Mouse (Mus musculus) heart, embryonic 14.5 days (tissue): ENCODE results near the gene Insl6. TPM values are rescaled to one million over a fixed set of nuclear protein-coding genes. Genes with fewer than 3 reads are reported as not detected.

Experiments
- ATAC-seq: fragments of 200-750 bp; cut with Nextera tagmentation; 2 replicates; pipeline ENCODE4 v1.8.0; 2017; ENCODE audit warnings: low read depth, moderate TSS enrichment; ENCODE audit not compliant: insufficient number of reproducible peaks, insufficient read depth, low FRiP score
- H3K27ac ChIP-seq, 2 experiments: fragments of 200-500 bp in 1 of 2; fragments of 300-500 bp in 1 of 2; sonication (generic) in 1 of 2; replicated peaks in 1 of 2; 2 replicates each; pipeline ENCODE4 v1.5.1; 2012 to 2014; ENCODE audit warnings: low read depth in 2 of 2, low read length in 2 of 2, control low read depth in 1 of 2, mild to moderate bottlenecking in 1 of 2, mixed read lengths in 1 of 2; ENCODE audit not compliant: control insufficient read depth in 1 of 2, insufficient read depth in 1 of 2
- H3K27me3 ChIP-seq: fragments of 300-500 bp; sonication (generic); 2 replicates; pipeline ENCODE4 v1.6.1; 2014; ENCODE audit warnings: mild to moderate bottlenecking, low read length, control low read depth; ENCODE audit not compliant: control insufficient read depth, insufficient read depth
- H3K36me3 ChIP-seq: fragments of 300-500 bp; sonication (generic); 2 replicates; pipeline ENCODE4 v1.6.1; 2014; ENCODE audit warnings: mild to moderate bottlenecking, control low read depth, low read length, mixed read lengths; ENCODE audit not compliant: control insufficient read depth, insufficient read depth
- H3K4me1 ChIP-seq, 2 experiments: fragments of 200-500 bp in 1 of 2; fragments of 300-500 bp in 1 of 2; sonication (generic) in 1 of 2; 2 replicates each; pipeline ENCODE4 v1.6.1; 2012 to 2014; ENCODE audit warnings: low read length in 2 of 2, control low read depth in 1 of 2, mixed read lengths in 1 of 2; ENCODE audit not compliant: control insufficient read depth in 2 of 2, insufficient read depth in 2 of 2
- H3K4me2 ChIP-seq: fragments of 300-500 bp; sonication (generic); 2 replicates; pipeline ENCODE4 v1.6.1; 2014; ENCODE audit warnings: mild to moderate bottlenecking, low read length
- H3K4me3 ChIP-seq, 2 experiments: fragments of 200-500 bp in 1 of 2; fragments of 300-500 bp in 1 of 2; sonication (generic) in 1 of 2; 2 replicates each; pipeline ENCODE4 v1.5.1; 2012 to 2014; ENCODE audit warnings: low read length in 2 of 2, mild to moderate bottlenecking in 2 of 2, control low read depth in 1 of 2, low read depth in 1 of 2, moderate library complexity in 1 of 2; ENCODE audit not compliant: control insufficient read depth in 1 of 2, insufficient read depth in 1 of 2
- H3K9ac ChIP-seq: fragments of 300-500 bp; sonication (generic); 2 replicates; pipeline ENCODE4 v1.6.1; 2014; ENCODE audit warnings: mild to moderate bottlenecking, low read length
- H3K9me3 ChIP-seq: fragments of 300-500 bp; sonication (generic); 2 replicates; pipeline ENCODE4 v1.6.1; 2016; ENCODE audit warnings: low read length, control low read depth; ENCODE audit not compliant: control insufficient read depth
- whole genome bisulfite sequencing: fragments of 180-500 bp; shearing (Covaris S2); extraction: QIAGEN DNeasy Blood & Tissue Kit; methylation state at CpG from one replicate; pipeline ENCODE4 v1.1.7; 2014; 5-methylcytosine and 5-hydroxymethylcytosine counted together
- polyA plus RNA-seq: library from polyadenylated mRNA; unstranded; fragments of >200 nt; fragmentation: Nextera tagmentation; extraction: Ambion mirVana; gene quantifications from 2 replicates; pipeline ENCODE4 v1.2.1, GENCODE M21; 2014

Gene Insl6
- polyA plus RNA-seq, 1 experiment from 2014 or later: 4.0 TPM

DNA sequence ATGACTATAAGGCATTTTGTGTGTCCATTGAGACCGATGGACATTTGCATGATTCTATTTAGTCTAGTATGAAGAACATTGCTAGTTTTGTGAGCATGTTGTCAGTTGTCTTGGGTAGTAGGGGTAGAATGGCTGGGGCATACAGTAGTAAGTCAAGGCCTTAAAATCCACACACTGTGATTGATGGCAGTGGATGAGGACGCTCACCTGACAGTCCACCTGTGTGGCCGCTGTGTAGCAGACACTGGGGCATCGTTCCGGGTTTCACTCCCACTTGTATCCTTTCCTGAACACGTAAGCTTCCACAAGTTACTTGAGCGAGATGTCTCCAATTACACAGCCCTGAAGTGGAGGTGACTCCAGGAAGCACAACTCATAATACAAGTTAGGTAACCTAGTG is 38.4 kb upstream of the Insl6 start:
- Histone ChIP-seq H3K9me3 (no peaks in the 10 kb centered on the region), H3K4me3 (no peak overlapping the region), H3K4me2 (no peak overlapping the region), H3K9ac (no peak overlapping the region), H3K36me3 (peaks cover 5% of the 10 kb centered on the region; the same call in 1 of the 2 replicates), H3K27me3 (no peaks in the 10 kb centered on the region), H3K27ac (no peak overlapping the region), H3K4me1 (peaks cover 2 to 13% of the 10 kb centered on the region in 2 experiments; a peak in 1 of 4 replicates)
- ATAC-seq: no peak
- WGBS: 86% methylated on average over 7 of the region's 7 CpGs

DNA sequence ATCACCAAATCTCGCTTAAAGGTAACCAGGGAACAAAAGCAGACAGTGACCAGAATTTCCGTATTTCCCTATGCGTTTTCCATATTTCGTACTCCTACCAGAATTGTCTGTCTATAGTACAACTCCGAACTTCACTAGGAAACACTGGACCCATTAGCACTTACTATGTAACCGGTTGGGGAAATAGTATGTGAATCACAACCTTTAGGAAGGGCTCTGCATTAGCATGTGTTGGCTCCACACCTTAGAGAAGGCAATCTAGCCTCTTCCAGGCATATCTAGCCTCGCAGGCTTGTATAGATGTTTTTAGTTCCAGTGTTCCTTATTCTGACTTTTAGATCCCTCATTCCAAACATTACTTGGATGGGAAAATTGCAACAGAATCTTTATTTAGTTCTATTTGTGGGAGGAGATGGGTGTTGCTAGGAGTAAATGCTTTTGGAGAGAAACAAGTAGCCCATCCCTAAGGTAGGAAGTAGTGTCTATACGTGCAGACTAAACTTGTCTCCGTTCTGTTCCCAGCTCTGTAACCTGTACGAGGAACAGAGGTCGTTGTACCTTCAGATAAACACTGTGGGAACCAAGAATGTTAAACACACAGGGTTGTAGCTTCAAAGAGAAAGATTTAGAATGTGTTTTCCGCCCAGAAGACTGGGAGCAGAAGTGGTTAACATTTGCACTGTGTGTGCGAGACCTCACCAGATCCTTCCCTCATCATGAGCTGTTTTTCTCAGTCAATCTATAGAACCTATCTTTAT is 37.2 kb upstream of the Insl6 start:
- 35% methylated on average over 13 of the region's 13 CpGs for WGBS
- H3K4me3 ChIP-seq: peak overlapping the region; percentile 61 to 68
- ATAC-seq: no peak

DNA sequence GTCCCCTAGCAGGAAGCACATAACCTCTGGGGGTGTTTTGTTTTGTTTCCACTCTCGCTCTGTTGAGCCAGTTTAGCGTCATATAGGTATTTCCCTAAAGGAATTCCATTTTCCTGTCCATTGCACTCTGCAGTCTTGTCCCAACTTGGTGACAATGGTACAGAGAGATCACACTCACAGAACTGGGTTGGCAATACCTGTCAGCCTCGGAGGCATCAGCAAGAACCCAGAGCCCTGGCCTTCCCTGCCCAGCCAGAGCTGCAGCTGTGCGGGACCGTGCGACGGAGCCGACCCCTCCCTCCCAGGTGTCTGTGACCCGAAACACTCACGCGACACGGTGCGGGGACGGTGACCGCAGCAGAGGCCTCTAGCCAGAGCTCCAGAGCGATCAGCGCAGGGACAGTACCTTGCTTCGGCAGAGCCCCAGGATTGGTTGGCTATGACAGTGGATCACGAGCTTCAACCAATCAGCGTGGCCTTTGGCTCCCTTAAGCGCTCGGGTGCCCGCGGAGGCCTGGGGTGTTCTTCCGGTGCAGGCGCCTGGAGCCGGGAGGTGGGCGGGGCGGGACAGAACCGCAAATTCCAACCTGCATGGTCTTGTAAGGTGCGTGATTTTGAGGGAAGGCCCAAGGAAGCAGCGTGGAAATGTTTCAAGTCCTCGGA is 36.4 kb upstream of the Insl6 start:
- H3K9ac ChIP-seq: peak overlapping the region; percentile 76
- ATAC-seq: peak; percentile 98
- peak overlapping the region; percentile 61 to 68 for H3K4me3 ChIP-seq
- H3K4me2 ChIP-seq: peak overlapping the region; percentile 69
- H3K9me3 ChIP-seq: no peaks in the 10 kb centered on the region
- 2% methylated on average over 33 of the region's 33 CpGs for WGBS
- peaks cover 19% of the 10 kb centered on the region for H3K36me3 ChIP-seq
- no peak overlapping the region for H3K27ac ChIP-seq
- no peaks in the 10 kb centered on the region for H3K27me3 ChIP-seq
- H3K4me1 ChIP-seq: peaks cover 0 to 13% of the 10 kb centered on the region in 2 experiments; a peak in 1 of 4 replicates

More for the DNA sequence above, 37.2 kb upstream of the Insl6 start:
- H3K27ac ChIP-seq: no peak overlapping the region
- peak overlapping the region; percentile 76 for H3K9ac ChIP-seq
- H3K27me3 ChIP-seq: no peaks in the 10 kb centered on the region
- no peaks in the 10 kb centered on the region for H3K9me3 ChIP-seq
- peaks cover under 1 to 13% of the 10 kb centered on the region in 2 experiments; a peak in 1 of 4 replicates for H3K4me1 ChIP-seq
- H3K4me2 ChIP-seq: peak overlapping the region; percentile 69
- peaks cover 13% of the 10 kb centered on the region; the same call in 1 of the 2 replicates for H3K36me3 ChIP-seq

DNA sequence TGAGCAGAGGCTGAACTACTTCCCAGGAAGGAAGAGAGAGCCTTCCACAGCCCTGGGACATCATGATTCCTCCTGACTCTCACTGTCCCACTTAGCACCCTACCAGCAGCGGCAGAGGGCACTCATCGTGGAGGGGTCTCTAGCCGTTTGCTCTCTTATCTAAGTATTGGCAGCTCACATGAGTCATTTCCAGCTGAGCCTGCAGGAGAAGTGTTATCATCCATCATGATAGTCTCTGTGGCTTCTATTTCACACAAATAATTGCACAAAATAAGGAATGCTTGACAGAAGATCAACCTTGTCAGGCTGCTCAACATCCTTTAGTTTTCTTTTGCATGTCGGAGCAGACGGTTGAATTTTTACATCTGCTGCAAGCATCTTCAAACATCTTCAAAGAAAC is 35.1 kb upstream of the Insl6 start:
- Histone ChIP-seq H3K27me3 (no peaks in the 10 kb centered on the region), H3K9me3 (no peaks in the 10 kb centered on the region), H3K4me3 (no peak overlapping the region), H3K36me3 (peaks cover 24% of the 10 kb centered on the region), H3K27ac (no peak overlapping the region), H3K9ac (0 out of 2 replicates have a peak overlapping the region, but pooled peaks have one; percentile 21), H3K4me1 (peaks cover 0 to 13% of the 10 kb centered on the region in 2 experiments; a peak in 1 of 4 replicates), H3K4me2 (no peak overlapping the region)
- no peak for ATAC-seq
- WGBS: 47% methylated on average over 5 of the region's 5 CpGs

DNA sequence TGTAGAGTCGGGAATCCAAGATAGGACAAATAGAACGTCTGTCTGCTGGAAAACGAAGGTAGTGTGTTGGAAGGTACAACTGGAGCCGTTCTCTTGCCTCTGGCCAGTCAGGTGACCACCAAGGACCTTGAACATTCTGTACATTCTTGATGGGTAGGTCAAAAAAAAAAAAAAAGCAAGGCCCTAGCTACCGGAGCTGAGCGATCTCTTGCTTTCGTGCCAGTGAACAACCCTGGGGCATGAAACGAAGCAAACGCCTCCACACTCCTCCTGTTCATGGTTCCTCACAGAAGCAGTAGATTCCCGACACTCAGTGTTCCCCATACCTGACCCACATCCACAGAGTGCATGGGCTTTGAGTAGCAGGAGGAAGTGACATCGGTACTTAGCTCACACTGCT is 31.1 kb upstream of the Insl6 start:
- Histone ChIP-seq H3K4me1 (peaks cover 0 to 8% of the 10 kb centered on the region in 2 experiments; a peak in 1 of 4 replicates), H3K4me2 (no peak overlapping the region), H3K9ac (no peak overlapping the region), H3K27ac (no peak overlapping the region), H3K36me3 (peaks cover 24% of the 10 kb centered on the region), H3K27me3 (no peaks in the 10 kb centered on the region), H3K4me3 (no peak overlapping the region), H3K9me3 (no peaks in the 10 kb centered on the region)
- no peak for ATAC-seq
- 79% methylated on average over 11 of the region's 11 CpGs for WGBS

DNA sequence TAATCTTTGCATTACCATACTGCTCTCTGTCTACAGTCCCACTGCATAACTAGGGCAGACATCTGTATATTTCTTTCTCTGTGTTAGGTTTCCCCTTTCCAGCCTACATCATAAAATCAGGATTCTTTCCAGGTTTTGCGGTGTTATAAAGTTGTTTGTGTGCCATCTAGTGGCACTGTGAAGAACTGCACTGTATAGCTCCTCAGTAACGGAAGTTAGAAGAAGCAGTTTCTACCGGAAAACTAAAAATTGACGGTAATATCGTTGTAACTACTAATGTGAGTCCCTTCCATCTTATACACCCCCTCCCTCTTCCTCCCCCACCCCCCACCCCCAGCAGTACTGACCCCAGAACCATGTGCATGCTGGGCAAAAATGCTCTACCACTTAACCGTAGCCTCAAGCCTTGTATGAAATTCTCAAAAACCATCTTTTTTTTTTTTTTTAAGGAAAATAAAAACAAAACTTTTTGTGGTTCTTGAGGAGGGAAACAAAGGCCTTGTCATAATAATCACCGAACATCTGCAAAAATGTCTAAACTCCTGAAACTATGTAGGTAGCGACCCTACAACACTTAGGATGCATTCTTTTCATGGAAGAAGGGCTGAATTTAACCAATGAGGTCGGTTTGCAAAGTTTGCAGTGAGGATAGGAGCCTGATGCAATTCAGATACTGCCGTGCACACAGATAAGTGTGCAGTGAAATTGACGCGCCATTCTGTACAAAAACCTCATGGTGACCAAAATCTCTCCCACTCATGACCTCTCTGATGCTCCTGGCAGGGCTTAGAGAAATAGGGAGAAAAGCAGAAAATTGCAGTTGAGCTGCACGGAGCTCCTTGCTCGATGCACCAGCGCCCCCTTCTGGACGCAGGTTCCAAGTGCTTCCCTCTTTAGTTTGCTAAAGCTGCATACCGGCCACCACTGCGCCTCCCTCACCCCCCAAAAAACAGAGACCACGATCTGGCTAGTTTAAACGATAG is 30.0 kb upstream of the Insl6 start:
- no peaks in the 10 kb centered on the region for H3K27me3 ChIP-seq
- no peaks in the 10 kb centered on the region; a peak in 1 of 4 replicates for H3K4me1 ChIP-seq
- peak overlapping the region; percentile 71 for H3K4me2 ChIP-seq
- no peak overlapping the region; a peak in 1 of 4 replicates for H3K27ac ChIP-seq
- no peaks in the 10 kb centered on the region for H3K9me3 ChIP-seq
- peak overlapping the region; percentile 31 to 50 for H3K4me3 ChIP-seq
- 5% methylated on average over 20 of the region's 20 CpGs for WGBS
- no peak for ATAC-seq
- peak overlapping the region; percentile 39; the same call in 1 of the 2 replicates for H3K9ac ChIP-seq
- peaks cover 27% of the 10 kb centered on the region for H3K36me3 ChIP-seq

DNA sequence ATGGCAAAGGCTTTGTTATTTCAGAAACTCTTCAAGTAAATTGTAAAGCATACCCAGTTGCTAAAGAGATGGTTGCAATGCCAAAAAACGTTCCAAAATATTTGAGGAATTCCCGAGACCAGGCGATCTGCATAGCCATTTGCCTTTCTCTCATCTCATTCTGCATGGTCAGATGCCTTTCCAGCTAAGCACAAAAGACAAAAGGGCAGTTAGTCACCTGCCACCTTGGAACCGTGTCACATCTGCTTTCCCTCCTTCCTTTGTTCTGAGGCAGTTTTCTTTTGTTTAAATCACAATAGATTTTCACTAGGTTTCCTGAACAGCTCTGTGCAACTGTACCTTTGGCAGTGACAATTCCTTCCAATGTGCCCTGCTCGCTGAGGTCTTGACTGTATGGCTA is 25.8 kb upstream of the Insl6 start:
- Histone ChIP-seq H3K27ac (no peak overlapping the region), H3K36me3 (peaks cover 15% of the 10 kb centered on the region), H3K9me3 (no peaks in the 10 kb centered on the region), H3K4me1 (no peaks in the 10 kb centered on the region), H3K4me3 (no peak overlapping the region), H3K9ac (no peak overlapping the region), H3K27me3 (no peaks in the 10 kb centered on the region), H3K4me2 (no peak overlapping the region)
- no peak for ATAC-seq
- 50% methylated on average over 5 of the region's 5 CpGs for WGBS
